Mouse (Mus musculus) lung, adult 2 months (tissue): ENCODE results near the gene P2ry2.

ENCODE experiments used
- CTCF ChIP-seq: fragments of 200-500 bp; IDR thresholded peaks from 2 replicates; pipeline ENCODE4 v1.5.1; 2011; ENCODE audit warnings: mild to moderate bottlenecking, low read length, control low read depth; ENCODE audit not compliant: insufficient read depth
- POLR2A ChIP-seq: fragments of 200-500 bp; IDR thresholded peaks from 2 replicates; pipeline ENCODE4 v1.6.1; 2011; ENCODE audit warnings: low read depth, mild to moderate bottlenecking, control low read depth, low read length, borderline replicate concordance; ENCODE audit errors: extremely low read depth

DNA sequence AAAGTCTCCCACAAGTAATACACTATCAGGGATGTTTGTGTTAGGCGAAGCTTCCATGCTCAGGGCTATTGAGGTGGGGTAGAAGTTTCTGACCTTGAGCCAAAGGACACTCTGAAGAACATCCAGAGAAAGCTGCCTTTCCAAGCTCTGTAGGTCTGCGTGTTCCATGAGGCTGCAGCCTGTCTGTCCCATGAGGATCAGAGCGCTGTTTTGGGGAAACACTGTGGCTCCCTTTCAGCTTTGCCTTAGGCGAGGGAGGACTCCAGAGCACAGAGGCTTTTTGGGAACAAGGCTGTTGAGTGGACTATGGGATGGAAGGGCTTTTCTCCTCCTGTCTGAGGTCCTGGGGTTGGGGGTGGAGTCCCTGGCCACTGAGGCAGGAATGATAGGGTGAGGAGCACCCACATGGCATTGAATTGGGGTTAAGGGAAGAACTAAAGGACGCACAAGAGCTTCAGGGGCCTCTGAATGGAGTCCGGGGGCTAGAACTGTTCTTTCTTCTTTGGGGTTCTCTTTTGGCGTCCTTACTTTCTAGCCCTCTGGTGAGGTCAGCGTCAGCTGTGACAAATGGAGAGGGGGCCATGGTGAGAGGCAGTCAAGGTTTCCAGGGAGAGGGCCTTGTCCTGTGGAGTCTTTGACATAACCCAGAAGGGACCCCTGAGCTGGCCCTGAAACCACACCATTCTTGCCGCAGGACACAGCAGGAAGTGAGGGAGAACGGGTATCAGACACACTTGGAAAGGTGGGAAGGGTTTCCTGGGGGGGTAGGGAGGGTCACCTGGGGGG lies 43.6 kb downstream of the P2ry2 start:
- TF ChIP-seq CTCF (no peak), POLR2A (no peak)
